Mouse (Mus musculus) liver, adult 2 months (tissue): ENCODE measurements around the gene Gabrb2. TPM values are rescaled to one million over a fixed set of nuclear protein-coding genes. Genes with fewer than 3 reads are reported as not detected.

Experiments used
- DNase-seq: peaks from one replicate; pipeline ENCODE4 v3.0.0-alpha.2; 2011; ENCODE audit warnings: low read depth, low spot score; ENCODE audit errors: extremely low read depth
- H3K27ac ChIP-seq: fragments of 200-500 bp; replicated peaks from 2 replicates; pipeline ENCODE4 v1.5.1; 2012; ENCODE audit warnings: low read depth, mild to moderate bottlenecking, control low read depth, inconsistent platforms, low read length; ENCODE audit not compliant: insufficient read depth
- H3K27me3 ChIP-seq: fragments of 200-500 bp; 2 replicates; pipeline ENCODE4 v1.6.1; 2012; ENCODE audit warnings: mild to moderate bottlenecking, moderate library complexity, low read length, inconsistent platforms; ENCODE audit not compliant: control insufficient read depth, insufficient read depth
- H3K36me3 ChIP-seq: fragments of 200-500 bp; 2 replicates; pipeline ENCODE4 v1.6.1; 2012; ENCODE audit warnings: low read length, inconsistent platforms; ENCODE audit not compliant: control insufficient read depth, insufficient read depth
- H3K4me1 ChIP-seq: fragments of 200-500 bp; 2 replicates; pipeline ENCODE4 v1.6.1; 2011; ENCODE audit warnings: low read length; ENCODE audit not compliant: control insufficient read depth, insufficient read depth
- H3K4me3 ChIP-seq: fragments of 200-500 bp; 2 replicates; pipeline ENCODE4 v1.5.1; 2011; ENCODE audit warnings: low read depth, mild to moderate bottlenecking, control low read depth, low read length, moderate library complexity; ENCODE audit not compliant: insufficient read depth
- H3K79me2 ChIP-seq: fragments of 200-500 bp; 2 replicates; pipeline ENCODE4 v1.6.1; 2012; ENCODE audit warnings: inconsistent platforms, mild to moderate bottlenecking, low read length, moderate library complexity; ENCODE audit not compliant: control insufficient read depth, insufficient read depth
- H3K9ac ChIP-seq: fragments of 200-500 bp; 2 replicates; pipeline ENCODE4 v1.6.1; 2012; ENCODE audit warnings: low read depth, mild to moderate bottlenecking, control low read depth, inconsistent platforms, low read length
- CTCF ChIP-seq: fragments of 200-500 bp; IDR thresholded peaks from 2 replicates; pipeline ENCODE4 v1.5.1; 2011; ENCODE audit warnings: low read depth, low read length, control low read depth
- POLR2A ChIP-seq: fragments of 200-500 bp; IDR thresholded peaks from 2 replicates; pipeline ENCODE4 v1.6.1; 2011; ENCODE audit warnings: low read length, control low read depth; ENCODE audit not compliant: insufficient read depth; ENCODE audit errors: extremely low read depth
- WGBS: fragments of 180-500 bp; shearing (Covaris S2); methylation state at CpG from one replicate; pipeline ENCODE4 v1.1.7; 2018; 5-methylcytosine and 5-hydroxymethylcytosine counted together
- polyA plus RNA-seq: library from polyadenylated mRNA; depleted of rRNA; stranded (reverse); fragments of >200 nt; gene quantifications from 2 replicates; pipeline ENCODE4 v1.2.3, GENCODE M21; 2012
- total RNA-seq: library from RNA; depleted of rRNA; stranded (reverse); fragments of >200 nt; gene quantifications from 2 replicates; pipeline ENCODE4 v1.2.3, GENCODE M21; 2014

Gene Gabrb2
- total and polyA plus RNA-seq, 2 experiments: not detected

DNA sequence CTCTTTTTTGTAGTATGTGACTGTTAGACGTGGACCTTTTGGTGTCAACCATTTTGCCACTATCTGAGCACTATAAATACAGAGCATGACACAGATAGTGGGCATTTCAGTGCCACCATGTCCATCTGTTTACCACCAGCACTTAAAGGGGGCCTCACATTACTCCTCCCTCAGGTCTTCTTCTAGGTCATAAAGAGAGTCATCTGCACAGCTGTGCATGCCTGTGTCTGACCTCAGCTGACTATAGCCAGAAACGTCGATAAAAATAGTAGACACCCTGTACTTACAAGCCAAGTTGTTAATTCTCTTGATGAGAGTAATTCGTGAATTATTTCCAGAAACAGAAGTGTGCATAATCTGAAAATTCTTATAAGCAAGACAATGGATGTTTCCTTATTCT, 29.4 kb downstream of the Gabrb2 start:
- 62% methylated on average over 4 of the region's 4 CpGs for WGBS
- H3K36me3 ChIP-seq: no peaks in the 10 kb centered on the region
- H3K4me3 ChIP-seq: no peak overlapping the region
- H3K27me3 ChIP-seq: no peaks in the 10 kb centered on the region
- no peaks in the 10 kb centered on the region for H3K4me1 ChIP-seq
- H3K27ac ChIP-seq: no peak overlapping the region
- TF ChIP-seq POLR2A: no peak
- no peak for TF ChIP-seq CTCF
- DNase-seq: no peak
- no peaks in the 10 kb centered on the region for H3K79me2 ChIP-seq
- no peak overlapping the region for H3K9ac ChIP-seq

DNA sequence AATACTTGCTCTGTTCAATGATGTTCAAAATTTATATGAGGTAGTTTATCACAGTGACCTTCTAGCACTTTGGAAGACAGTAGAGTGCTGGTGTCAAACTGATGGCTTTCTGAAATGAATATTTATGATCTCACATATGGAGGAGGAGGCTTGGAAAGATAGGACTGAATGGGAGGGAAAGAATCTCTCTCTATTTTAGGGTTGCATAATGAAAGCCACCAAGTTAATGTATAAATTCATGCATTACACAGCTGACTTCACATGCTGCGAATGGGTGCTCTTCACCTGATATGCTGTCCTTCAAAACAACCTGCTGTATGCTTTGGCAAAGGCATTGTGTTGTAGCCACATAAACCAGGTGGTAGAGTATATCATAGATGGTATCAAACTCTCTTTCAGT, 44.6 kb downstream of the Gabrb2 start:
- Histone ChIP-seq H3K4me1 (no peaks in the 10 kb centered on the region), H3K36me3 (no peaks in the 10 kb centered on the region), H3K27me3 (no peaks in the 10 kb centered on the region), H3K27ac (no peak overlapping the region), H3K4me3 (no peak overlapping the region), H3K79me2 (no peaks in the 10 kb centered on the region), H3K9ac (no peak overlapping the region)
- DNase-seq: no peak
- WGBS: 84% methylated on average over 1 of the region's 1 CpGs
- no peak for TF ChIP-seq POLR2A
- no peak for TF ChIP-seq CTCF

DNA sequence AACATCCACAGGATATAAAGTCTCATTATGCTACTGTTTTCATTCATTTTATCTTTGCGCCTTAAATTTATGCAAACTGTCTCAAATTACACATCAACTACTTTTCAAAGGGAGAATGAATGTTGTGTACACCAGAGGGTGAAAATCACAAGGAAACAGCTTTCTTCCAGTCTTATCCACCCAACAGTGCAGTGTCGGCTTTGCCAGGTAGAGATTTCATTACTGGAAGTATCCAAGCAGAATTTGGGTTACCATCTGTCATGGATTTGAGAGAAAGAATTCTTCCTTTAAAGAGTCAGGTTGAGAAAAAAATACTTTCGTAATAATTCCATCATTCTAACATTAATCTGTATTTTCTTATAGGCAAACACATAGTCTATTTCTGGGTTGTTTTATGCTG, 48.8 kb downstream of the Gabrb2 start:
- TF ChIP-seq CTCF: no peak
- TF ChIP-seq POLR2A: no peak
- Histone ChIP-seq H3K4me3 (no peak overlapping the region), H3K4me1 (no peaks in the 10 kb centered on the region), H3K27me3 (no peaks in the 10 kb centered on the region), H3K79me2 (no peaks in the 10 kb centered on the region), H3K9ac (no peak overlapping the region), H3K27ac (no peak overlapping the region), H3K36me3 (no peaks in the 10 kb centered on the region)
- 78% methylated on average over 3 of the region's 3 CpGs for WGBS
- DNase-seq: no peak

DNA sequence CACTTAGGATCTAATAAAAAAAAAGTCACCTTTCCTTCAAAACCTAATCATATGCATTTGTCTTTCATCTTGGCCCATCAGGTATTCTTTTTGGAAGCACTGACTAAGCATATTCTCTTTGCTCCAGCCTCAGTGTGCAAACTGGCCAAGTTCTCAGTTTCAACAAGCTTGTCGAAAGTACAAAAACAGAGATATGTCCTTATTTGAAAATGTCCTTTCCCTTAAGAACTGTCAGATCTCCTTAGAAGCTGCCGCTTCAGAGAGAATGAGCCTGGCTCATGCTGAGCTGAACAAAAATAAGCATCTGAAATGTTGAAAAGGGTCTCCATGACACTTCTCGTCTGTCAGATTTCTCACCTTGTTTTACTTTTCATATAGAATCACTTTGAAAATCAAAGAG, 55.0 kb downstream of the Gabrb2 start:
- WGBS: 87% methylated on average over 3 of the region's 3 CpGs
- Histone ChIP-seq H3K4me1 (no peaks in the 10 kb centered on the region), H3K27ac (no peak overlapping the region), H3K4me3 (no peak overlapping the region), H3K27me3 (no peaks in the 10 kb centered on the region), H3K79me2 (no peaks in the 10 kb centered on the region), H3K9ac (no peak overlapping the region), H3K36me3 (no peaks in the 10 kb centered on the region)
- TF ChIP-seq POLR2A: no peak
- TF ChIP-seq CTCF: no peak
- no peak for DNase-seq

DNA sequence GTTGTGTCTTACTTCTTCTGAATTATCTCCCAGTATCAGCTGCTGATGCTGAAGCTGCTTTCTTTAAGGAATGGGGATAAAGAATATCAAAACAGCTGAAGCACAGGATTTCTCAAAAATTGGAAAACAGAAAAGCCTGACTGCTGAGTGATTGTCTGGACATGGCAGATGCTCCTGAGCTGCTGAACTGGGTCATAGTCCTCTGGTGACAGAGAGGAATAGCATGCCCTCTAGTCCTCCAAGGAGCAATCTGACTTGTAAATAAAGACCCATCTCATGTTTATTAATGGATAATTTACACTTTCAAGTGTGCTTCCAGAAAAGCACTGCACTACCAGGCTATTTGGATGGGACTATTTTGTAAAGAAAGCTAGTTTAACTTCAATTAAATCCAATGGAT, 68.1 kb downstream of the Gabrb2 start:
- Histone ChIP-seq H3K79me2 (no peaks in the 10 kb centered on the region), H3K4me3 (no peak overlapping the region), H3K27ac (no peak overlapping the region), H3K4me1 (no peaks in the 10 kb centered on the region), H3K36me3 (no peaks in the 10 kb centered on the region), H3K27me3 (no peaks in the 10 kb centered on the region), H3K9ac (no peak overlapping the region)
- TF ChIP-seq CTCF (no peak), POLR2A (no peak)
- DNase-seq: no peak

DNA sequence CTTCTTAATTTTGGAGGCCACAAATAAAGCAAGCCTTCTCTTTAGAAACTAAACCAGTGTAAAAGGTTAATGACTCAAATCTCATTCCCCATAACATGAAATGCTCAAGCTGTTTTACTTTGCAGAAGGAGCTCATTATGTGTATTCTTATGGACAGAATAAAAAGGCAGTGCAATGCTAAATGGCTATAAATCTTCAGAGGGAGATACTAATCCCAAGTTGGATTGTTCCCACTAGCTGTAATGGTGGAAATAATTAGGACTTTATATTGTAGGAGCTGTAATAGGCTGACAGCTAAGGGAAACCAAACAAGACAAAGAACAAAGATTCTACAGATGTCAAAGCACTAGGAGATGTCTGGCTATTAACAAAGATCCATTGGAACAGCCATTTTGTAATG, 81.6 kb downstream of the Gabrb2 start:
- Histone ChIP-seq H3K27ac (no peak overlapping the region), H3K36me3 (no peaks in the 10 kb centered on the region), H3K79me2 (no peaks in the 10 kb centered on the region), H3K27me3 (no peaks in the 10 kb centered on the region), H3K9ac (no peak overlapping the region), H3K4me3 (no peak overlapping the region), H3K4me1 (no peaks in the 10 kb centered on the region)
- TF ChIP-seq CTCF (no peak), POLR2A (no peak)
- DNase-seq: no peak
